Mouse (Mus musculus): ENCODE measurements at regions not wholly inside any gene's neighbourhood (a gene's known extent, or its start where the extent isn't known, plus 50 kb on each side); places are given as distances from the start of the nearest gene placed in this dataset.

- ATAC-seq (replicated peaks; ENCODE audit: low FRiP score, poor library complexity, severe bottlenecking) = no peak
Measured at GRCm38 (mm10) chr1:157888573-157888972, 382.0 kb downstream of the Sec16b start.

DNA sequence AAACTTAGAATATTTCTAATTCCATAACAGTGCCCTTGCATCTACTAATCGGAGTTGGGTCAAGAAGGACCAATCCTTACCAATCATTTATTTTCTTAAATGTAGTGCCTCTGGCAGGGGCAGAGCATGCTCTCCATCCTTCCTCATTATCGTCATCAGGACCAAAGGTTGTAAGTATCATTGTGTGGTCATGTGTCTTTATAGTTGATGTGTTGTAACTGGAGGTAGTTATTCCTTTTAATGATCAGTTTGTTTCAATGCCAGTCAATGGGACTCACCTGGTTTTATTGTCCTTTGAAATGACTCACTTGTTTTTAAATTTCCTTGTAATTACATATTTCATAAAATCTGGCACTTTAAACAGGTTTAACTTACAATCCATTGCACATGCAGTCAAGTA, 399.6 kb downstream of the Sec16b start:
- ATAC-seq (replicated peaks; ENCODE audit: low FRiP score, poor library complexity, severe bottlenecking) = no peak

- ATAC-seq (replicated peaks; ENCODE audit: low FRiP score, poor library complexity, severe bottlenecking) = no peak
Measured at GRCm38 (mm10) chr1:157937800-157938348, 418.3 kb downstream of the Brinp2 start.

- no peak for ATAC-seq (replicated peaks; ENCODE audit: low FRiP score, poor library complexity, severe bottlenecking)
Measured at GRCm38 (mm10) chr1:157939516-157939915, 416.6 kb downstream of the Brinp2 start.

DNA sequence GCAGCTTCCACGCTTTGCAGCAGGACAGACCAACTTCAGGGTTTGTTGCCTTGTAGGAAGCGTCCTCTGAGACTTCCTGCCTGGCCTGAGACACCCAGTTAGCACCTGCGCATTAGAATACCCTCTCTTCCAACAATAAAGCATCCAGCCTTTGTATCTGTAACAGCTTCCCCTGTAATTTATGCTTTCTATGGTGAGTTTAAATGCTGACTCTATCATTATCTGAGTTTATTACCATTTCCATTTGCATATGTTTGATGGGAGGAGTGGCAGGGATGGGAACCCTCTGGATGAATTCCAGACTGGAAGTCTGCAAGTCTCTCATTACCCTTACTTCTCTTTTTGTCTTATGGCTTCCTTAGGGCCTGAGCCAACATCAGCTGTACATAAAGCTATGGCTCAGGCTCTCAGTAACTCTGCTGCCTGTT, 415.8 kb downstream of the Brinp2 start:
- no peak for ATAC-seq (replicated peaks; ENCODE audit: low FRiP score, poor library complexity, severe bottlenecking)

DNA sequence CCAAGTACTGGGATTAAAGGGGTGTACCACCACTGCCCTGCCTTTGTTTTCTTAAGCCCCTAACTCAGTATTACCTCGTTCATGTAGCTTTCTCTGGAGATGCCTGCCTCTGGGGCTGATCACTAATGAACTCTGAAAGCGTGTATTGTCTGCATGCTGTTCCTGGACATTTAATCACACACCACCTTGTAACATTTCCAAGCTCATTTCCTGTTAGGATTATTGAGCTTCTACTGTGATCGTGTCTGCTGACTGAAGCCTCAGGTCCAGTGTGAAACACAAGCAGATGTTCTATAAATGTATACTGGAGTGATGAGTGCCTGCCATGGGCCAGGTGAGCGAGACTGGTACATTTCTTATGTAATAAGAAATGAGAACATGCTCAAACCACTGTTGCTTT, 398.6 kb downstream of the Brinp2 start:
- no peak for ATAC-seq (replicated peaks; ENCODE audit: low FRiP score, poor library complexity, severe bottlenecking)

DNA sequence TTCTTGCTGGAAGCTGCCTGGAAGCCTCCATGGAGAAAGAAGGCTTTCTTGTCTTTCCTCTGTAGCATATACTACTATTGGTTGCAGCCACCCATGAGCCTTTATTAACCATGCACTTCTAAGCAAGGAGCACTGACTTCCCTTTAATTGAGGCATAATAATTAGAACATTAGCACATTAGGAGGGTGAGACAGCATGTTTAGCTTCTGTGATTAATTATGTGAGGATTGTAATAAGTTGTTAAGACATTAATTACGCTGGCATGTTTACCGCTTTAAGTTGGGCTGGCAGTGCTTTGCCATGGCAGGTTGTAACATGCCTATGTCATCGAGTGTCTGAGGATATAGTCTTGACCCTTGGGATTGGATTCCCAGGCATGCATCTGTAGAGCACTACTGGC, 391.7 kb downstream of the Brinp2 start:
- no peak for ATAC-seq (replicated peaks; ENCODE audit: low FRiP score, poor library complexity, severe bottlenecking)

DNA sequence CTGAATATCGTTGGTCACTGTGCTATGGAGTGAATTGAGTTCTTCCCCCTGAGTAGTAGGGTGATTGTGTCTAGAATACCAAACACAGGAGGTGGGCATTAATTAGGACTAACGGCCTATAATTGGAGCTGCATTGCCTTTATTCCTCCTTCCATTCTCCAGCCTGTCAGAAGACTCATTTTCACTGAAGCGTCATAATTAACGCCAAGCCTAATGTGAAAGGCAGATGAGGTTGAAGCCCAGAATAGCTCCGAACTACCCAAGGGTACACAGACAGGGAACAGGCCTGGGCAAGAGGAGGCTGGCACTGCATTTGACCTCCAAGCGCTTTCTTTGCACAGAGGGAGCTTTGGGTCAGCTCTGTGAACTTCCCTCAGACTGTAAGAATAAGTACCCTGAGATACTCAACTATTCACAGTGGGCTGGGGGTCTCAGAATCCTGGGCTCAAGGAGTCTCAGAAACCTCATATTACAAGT, 386.5 kb downstream of the Brinp2 start:
- ATAC-seq (replicated peaks; ENCODE audit: low FRiP score, poor library complexity, severe bottlenecking) = no peak

- ATAC-seq (replicated peaks; ENCODE audit: low FRiP score, poor library complexity, severe bottlenecking) = no peak
Measured at GRCm38 (mm10) chr1:157973373-157974232, 382.5 kb downstream of the Brinp2 start.

- no peak for ATAC-seq (replicated peaks; ENCODE audit: low FRiP score, poor library complexity, severe bottlenecking)
Measured at GRCm38 (mm10) chr1:157974656-157975055, 381.5 kb downstream of the Brinp2 start.

DNA sequence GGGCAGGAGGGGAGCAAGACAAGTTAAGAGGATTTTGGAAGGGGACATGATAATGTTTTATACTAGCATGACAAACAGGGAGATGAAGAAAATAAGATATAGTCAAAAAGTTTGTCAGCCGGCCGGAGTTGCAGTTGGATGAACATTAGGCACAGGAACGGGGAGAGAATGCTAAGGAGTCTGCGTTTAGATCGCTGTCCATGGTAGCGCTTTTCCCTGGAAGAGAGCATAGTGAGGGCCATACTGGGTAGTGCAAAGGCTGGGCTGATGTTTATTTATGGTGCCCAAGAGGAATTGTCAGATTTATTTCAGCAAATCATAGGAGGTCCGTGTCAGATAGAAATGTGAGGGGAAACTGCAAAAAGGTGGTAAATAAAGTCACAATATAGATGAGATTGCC, 337.0 kb downstream of the Brinp2 start:
- no peak for ATAC-seq (replicated peaks; ENCODE audit: low FRiP score, poor library complexity, severe bottlenecking)

DNA sequence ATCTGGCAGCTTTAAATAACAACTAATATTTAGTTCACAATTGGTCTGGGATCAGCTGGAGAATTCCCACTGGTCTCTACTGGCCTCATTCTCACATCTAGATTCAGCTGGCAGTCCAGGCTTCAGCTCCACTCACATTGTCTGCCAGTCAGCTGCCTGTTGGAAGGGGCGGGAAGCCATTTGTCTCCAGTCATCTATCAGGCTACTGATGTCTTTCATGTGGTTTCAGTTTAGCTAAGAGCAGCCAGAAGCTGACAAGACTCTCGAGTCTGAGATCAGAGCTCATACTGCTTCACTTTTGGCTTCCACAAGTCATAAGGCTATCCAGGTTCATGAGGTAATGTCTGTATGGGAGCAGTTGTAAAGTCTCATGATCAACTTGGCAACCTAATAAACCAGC, 316.4 kb downstream of the Brinp2 start:
- ATAC-seq (replicated peaks; ENCODE audit: low FRiP score, poor library complexity, severe bottlenecking) = no peak

GRCm38 (mm10) chr1:158040334-158040733, 315.8 kb downstream of the Brinp2 start:
- no peak for ATAC-seq (replicated peaks; ENCODE audit: low FRiP score, poor library complexity, severe bottlenecking)

DNA sequence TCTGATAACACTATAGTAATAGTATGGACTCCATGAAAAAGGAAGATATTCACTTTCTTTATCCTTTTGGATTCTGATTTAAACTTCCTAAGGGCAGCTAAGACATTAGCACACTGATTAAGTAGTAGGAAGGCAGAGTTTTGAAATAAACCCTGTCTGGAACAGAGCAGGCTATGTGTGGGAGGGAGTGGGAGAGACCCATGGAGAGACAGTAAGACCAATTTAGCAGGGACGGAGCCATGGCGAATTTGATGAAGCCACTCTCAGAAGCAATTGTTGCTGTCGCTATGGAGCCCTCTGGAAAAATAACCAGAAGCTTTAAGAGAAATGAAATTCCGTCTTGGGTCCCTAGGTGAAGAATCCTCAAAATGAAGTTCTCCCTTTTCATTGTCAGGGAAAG, 303.5 kb downstream of the Brinp2 start:
- ATAC-seq (replicated peaks; ENCODE audit: low FRiP score, poor library complexity, severe bottlenecking) = no peak

DNA sequence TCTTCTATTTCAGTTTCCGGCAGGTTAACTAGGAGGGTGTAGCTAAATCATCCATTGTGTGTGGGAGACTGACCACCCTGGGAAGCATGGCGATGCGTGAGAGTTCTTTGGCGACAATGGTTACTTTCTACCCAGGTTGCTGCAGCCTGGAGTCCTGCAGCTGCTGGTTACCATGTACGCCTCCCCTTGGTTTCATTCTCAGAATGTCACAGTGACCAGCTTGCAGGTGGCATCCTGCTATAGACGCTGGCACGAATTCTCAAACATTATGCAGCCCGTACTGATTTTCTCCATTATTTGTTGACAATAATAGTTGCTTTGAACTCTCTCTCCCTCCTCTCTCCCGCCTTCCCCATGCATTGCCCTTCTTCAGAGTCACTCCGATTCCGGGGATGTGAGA, 301.2 kb downstream of the Brinp2 start:
- ATAC-seq (replicated peaks; ENCODE audit: low FRiP score, poor library complexity, severe bottlenecking) = no peak

DNA sequence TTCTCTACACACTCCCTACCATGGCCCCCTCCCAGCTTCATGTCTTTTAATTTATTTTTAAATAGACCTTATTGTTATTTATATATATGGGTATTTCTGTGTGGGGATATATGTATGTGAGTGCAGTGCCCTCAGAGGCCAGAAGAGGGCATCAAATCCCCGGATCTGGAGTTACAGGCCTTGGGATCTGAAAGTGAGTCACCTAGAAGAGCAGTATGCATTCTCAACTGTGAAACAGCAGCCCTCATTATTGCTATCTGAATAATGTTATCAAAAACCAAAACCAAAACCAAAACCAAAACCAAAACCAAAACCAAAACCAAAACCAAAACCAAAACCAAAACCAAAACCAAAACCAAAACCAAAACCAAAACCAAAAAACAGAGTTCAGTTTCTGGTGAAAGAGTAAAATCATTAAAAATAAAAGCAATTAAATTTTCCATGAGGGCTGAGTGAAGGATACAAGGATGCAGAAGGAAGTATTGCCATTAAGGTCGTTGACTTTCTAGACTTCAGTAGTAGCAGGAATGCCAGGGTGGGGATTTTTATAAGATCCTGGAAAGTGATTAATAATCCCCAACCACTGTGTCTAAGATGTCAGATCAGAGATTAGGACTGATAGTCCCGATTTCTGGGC, 299.0 kb downstream of the Brinp2 start:
- ATAC-seq (replicated peaks; ENCODE audit: low FRiP score, poor library complexity, severe bottlenecking) = no peak

DNA sequence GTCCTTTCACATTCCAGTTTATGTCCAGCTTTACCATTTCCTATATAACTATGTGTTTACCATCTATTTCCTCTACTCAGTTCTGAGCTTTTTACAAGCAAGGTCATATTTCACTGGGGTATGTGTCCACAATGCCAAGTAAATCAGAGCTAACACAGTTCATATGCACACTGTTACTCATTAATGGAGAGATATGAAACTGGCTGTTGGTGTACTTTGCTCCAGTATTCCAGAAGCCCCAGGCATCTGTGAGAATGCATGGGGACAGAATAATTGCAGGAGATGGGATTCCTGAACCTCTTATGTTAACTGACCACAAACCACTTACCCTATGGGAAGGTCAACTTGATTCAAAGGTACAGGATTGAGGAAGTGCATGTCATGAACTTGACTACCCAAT, 298.3 kb downstream of the Brinp2 start:
- ATAC-seq (replicated peaks; ENCODE audit: low FRiP score, poor library complexity, severe bottlenecking) = no peak

DNA sequence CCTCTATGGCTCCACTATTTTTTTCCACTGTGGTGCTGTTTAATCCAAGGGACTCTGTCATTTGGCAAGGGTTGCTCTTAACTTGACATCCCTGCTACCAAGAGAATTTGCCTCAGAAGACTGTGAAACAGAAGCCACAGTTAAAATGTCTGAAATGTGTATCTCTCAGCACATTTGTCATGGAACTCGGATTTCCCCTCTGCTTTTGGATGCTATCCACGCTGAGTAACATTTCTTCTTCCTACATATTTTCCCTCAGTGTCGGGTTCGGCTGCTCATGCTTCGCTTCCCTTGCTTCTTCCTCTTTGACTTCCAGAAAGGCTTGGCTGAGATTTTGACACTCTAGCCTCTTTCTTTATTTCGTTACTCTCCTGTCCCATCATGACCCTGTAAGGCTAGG, 294.1 kb downstream of the Brinp2 start:
- no peak for ATAC-seq (replicated peaks; ENCODE audit: low FRiP score, poor library complexity, severe bottlenecking)

DNA sequence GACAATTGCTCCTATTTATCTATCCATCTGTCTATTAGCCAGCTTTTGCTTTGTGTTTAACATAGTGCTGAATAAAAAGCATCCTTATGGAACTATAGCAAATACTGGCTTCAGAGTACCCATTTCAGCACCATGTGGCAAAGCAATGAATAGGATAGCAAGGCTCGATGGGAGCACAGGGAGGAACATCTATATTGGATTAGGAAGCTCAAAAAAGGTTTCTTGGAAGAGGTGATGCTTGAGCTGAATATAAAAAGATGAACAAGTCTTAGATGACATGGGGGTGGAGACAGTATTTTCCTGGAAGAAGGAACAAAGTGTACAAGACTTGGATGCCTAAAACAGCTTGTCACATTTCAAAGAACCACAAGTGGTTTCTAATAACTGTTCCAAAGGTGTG, 273.9 kb downstream of the Brinp2 start:
- ATAC-seq (replicated peaks; ENCODE audit: low FRiP score, poor library complexity, severe bottlenecking) = no peak

- ATAC-seq (replicated peaks; ENCODE audit: low FRiP score, poor library complexity, severe bottlenecking) = no peak
Measured at GRCm38 (mm10) chr1:158085856-158086255, 270.3 kb downstream of the Brinp2 start.

- ATAC-seq (replicated peaks; ENCODE audit: low FRiP score, poor library complexity, severe bottlenecking) = no peak
Measured at GRCm38 (mm10) chr1:158097500-158097899, 258.6 kb downstream of the Brinp2 start.
